Mouse (Mus musculus) gastrocnemius, postnatal 36 days (tissue): ENCODE data around the gene Stx7. TPM values are rescaled to one million over a fixed set of nuclear protein-coding genes. Genes with fewer than 3 reads are reported as not detected.

Source experiments
- DNase-seq, 2 experiments: peaks; one replicate each; pipeline ENCODE4 v3.0.0; 2022
- intact Hi-C: fragments of 180-260 bp; cut with DNase I; formaldehyde crosslinking; loops from one replicate; pipeline ENCODE4 v1.15.1; 2025
- total RNA-seq, 2 experiments: library from RNA; stranded (reverse); gene quantifications; 2 replicates each; pipeline ENCODE4 v1.2.3; 2021

The Stx7 gene
- total RNA-seq, 2 experiments from 2014 or later = 21.5 to 24.3 TPM

DNA sequence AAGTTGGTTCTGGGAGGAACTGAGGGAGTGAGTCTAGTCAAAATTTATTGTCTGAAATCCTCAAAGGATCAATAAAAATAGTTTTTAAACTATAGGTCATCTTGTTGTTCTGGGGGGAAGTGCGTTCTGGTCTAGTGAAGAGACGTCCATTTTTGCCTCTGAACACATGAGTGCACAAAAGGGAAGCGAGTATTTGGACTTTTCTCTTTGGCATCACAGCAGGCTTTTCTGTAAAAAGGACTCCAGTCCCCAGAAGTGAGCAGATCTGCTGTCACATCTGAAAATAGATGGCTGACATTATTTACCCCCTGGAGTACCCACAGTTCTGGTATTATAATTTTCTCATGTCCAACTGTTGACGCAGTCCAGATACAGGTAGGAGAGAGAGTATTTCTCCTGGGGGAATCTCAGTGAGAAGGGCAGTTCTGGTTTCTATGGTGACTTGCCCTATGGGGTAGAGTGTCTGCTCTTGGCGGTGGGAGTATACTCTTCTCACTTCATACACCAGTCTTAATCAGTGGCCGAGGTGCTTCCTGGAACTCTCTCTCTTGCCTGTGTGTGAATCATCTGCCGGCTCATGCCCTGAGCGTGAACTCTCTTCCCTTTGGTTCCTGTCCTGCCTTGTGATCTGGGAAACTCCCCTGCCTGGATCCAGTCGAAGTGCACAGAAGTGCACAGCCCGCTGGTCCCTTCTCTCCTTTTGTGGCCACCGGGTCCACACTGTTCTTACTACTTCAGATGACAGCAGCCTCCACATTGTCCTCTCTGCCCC is 15.2 kb downstream of the Stx7 start:
- DNase-seq = no peak
- intact Hi-C loops = no loop called here

DNA sequence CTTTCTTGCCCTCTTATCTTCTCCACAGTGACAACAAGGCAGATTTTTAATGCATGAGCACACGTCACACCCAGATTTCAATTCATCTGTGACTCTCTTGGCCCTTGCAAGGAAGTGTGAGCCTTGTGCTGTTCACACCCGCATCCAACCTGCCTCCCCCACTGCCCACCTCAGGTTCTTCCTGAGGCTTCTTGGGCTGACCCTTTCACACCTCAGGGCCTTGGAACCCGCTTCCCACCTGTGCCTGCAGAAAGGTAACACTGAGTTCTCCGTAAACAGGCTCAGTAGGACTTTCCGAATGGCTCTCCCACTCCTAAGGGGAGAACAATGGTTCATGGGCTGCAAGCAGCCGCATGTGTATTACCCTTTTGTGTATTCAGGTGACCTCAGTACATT is 15.8 kb downstream of the Stx7 start:
- intact Hi-C loops = no loop called here
- no peak for DNase-seq

DNA sequence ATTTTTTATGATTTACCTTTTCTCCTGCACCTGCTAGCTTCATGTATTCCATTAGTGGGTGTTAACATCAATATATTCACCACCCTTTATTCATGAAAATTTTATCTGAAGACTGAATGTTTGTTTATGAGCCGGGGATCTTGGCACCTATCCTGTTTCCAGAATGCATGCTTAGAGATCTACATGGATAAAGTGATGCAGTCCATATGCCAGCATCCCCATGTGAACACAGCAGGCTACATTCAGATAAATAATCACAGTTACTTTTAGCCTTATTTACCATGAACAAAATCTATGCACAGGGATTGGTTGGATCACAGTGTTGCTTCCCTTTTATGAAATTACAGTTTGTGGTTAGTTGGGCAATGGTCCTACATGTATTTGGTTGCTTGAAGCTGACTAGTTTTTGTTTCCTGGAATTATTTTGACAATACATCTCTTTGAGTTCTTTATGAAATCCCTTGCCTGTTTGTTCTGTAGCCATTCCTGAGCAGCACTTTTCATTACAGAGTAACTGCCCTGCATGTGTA is 16.5 kb downstream of the Stx7 start:
- intact Hi-C loops = no loop called here
- DNase-seq = no peak

DNA sequence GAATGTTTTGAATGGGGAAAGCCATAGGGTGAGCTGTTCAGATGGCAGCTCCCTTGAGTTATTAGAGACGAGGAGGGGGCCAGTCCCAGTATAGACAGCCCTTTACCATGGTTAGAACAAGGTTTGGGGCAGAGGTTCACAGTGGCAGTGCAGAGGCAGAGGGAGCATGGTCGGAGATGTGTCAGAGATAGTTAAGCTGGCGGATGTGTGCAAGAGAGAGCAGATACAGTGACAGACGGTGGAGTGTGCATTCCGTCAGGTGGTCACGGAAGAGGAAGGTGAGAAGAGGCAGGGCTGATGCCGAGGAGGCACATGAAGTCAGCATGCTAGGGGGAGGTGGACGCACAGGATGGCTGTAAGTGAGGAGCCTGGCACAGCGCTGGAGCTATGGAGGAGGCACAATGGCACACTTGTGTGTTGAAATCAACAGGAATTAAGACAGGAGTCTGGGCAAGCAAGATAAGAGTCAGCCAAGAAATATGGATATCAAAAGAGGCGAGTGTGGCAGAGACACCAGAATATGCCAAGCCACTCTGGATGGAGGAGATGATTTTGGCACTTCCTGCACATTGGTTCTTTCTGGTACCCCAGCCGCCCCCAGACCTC is 19.0 kb downstream of the Stx7 start:
- intact Hi-C loops = no loop called here

DNA sequence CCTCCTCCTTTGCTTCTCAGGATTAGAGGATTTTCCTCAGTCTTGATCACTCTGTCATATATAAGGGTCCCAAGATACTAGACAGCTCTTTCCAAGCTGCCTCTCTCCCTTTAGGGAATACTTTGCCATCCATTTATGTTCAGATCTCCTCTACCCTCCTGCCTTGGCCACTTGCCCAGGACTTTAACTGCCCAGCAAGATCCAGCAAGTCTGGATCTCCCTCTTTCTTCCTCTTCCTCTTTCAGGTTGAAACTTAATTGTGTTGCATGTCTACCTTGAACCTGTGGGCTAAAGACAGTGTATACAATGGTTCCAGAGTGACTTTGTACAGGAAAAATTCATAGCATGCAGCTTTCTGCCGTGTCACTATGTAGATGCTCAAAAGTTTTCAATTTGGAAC is 19.8 kb downstream of the Stx7 start:
- intact Hi-C loops = no loop called here
- DNase-seq = no peak

More for the DNA sequence above, 19.0 kb downstream of the Stx7 start:
- no peak for DNase-seq

DNA sequence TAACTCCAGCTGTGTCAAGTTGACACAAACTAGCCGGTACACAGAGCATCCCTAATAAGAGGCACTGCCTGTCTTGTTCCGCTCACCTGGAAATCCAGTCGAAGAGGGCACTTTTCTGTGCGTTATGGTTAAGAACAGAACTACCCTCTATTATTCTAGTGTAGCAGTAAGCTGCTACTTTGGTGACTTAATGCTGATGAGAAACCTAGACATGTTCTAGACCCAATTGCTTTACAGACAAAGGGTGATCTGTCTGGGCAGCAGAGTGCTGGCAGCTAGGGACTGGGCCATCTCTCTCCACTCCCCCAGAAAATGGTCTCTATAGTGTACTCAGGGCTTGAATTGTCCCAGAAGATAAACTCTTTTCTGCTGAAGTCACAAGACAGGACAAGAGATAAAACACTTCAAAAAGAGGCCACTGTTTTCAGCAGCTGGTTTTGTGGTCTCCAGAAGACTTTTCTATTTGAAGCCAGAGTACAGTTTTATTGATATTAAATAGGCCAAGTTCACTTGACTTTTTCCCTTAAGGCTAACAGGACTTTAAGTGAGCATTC is 22.9 kb downstream of the Stx7 start:
- DNase-seq = no peak
- intact Hi-C loops = no loop called here

DNA sequence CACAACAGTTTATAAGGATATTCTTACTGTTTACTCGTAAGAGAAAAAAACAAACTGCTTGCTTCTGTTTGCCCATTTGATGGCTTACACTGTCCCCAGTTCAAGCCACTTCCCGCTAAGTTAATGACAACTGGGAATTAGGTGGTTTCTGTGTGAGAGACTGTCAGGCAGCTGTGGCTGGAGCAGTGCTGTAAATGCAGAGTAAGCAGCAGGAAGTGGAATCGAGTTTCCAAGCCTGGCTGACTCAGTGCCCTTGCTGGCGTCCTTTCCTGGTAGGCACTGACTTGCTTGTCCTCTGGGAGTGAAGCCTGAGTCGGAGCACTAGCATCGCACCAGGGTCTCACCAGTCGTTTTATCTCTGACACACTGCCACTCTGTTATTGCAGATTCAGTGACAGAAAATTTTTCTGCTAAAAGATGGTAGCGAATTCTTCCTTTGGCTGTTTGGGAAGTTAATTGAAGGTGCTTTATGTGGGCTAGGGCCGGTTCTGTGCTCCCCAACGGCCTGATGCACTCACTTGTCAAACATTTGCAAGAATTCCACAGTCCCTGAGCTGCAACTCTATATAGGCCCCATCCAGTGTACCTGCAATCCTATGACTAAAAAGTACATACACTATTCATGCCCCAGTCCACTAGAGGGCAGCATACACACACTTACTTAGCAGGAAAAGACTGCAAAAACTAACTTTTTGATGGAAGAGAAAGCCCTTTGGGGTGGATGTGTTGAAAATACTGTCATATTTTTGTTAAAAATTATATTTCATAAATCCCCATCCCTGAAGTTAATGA is 24.3 kb downstream of the Stx7 start:
- peak; percentile 24 to 31 for DNase-seq

DNA sequence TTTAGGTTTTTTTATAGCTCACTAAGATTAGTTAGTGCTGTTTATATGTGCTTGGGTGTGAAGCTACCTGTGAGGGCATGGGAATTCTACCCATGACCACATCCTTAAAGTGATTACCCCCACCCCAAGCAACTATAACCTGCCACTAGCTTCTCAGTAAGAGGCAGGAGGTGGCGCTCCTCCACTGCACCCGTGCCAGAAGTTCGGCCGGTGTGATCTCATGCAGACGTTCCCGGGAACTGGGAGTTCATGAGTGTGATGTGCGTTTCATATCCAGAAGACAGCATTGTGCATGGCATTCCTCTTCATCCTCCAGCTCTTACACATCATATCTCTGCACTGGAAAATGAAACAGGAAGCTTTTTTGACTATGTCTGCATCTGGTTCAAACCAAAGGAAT is 41.3 kb downstream of the Stx7 start:
- intact Hi-C loops = no loop called here
- no peak for DNase-seq

More for the DNA sequence above, 24.3 kb downstream of the Stx7 start:
- intact Hi-C loops = loop anchor here (2.0 kb wide), 1 partner anchor 123 kb away; no protein-coding TSS in a partner anchor

DNA sequence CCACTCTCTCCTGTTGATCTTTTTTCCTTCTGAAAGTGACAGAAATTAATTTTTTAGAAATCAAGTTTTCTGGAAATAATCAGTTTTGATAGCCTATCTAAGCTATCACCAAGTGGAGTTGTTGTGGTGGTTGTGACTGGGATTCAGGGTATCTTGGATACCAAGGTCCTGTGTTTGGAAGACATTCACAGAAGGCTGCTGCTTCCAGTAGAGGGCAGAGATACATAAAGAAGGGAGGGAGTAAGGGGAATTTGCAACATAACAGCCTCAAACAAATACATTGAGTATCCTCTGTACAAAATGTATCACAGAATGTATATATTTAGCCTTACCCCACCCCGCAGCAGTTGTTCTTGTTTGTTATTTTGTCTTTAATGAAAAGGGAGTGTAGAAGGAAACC is 42.9 kb downstream of the Stx7 start:
- no peak for DNase-seq
- intact Hi-C loops = no loop called here

DNA sequence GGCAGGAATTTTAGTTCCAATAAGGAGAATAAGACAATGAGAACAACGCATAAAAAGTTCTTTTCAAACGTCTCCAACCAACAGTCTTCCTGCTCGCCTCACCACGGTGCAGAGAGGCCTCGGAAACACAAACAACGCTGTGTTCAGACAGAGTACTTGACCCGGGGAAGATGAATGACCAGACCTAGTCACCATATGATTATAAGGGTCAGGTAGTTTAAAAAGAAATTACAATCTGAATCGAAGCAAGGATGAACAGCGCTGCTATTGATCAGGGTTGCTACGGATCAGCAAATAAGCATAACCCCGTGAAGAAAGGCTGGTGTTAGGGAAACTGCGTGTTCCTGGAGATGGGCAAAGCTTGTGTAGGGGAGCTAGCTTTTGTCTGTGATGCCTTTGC is 50.2 kb downstream of the Stx7 start:
- intact Hi-C loops = no loop called here
- DNase-seq = no peak

DNA sequence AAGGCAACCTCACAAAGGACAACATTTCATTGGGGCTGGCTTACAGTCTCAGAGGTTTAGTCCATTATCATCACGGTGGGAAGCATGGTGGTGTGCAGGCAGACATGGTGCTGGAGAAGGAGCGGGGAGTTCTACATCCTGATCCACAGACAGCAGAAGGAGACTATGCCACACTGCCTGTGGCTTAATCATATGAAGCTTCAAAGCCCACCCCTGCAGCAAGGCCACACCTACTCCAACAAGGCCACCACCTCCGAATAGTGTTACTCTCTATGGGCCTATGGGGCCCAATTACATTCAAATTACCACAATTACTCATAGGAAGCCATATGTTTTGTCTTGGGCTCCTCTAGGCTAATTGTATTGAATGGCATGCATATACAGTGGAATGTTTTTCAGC is 51.0 kb downstream of the Stx7 start:
- DNase-seq = no peak
- intact Hi-C loops = no loop called here

DNA sequence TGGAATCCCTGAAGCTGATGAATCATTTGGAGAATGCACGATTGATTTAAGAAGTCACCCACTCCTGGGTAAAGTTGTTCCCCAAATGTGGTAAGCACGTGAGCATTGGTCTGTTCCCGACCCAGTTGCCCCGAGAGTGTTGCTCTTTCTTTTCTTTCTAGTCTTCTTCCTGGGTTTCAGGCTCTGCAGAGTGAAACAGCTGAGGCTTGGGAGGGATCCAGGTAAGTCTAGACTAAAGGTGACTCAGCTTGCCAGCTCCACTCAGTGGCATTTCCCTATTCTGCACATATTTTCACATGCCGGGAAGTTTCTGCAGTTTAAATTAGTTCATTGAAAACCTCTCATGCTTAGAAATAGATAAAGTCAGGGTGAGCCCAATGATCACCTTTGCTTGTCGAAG is 61.0 kb downstream of the Stx7 start:
- intact Hi-C loops = no loop called here
- DNase-seq = no peak

DNA sequence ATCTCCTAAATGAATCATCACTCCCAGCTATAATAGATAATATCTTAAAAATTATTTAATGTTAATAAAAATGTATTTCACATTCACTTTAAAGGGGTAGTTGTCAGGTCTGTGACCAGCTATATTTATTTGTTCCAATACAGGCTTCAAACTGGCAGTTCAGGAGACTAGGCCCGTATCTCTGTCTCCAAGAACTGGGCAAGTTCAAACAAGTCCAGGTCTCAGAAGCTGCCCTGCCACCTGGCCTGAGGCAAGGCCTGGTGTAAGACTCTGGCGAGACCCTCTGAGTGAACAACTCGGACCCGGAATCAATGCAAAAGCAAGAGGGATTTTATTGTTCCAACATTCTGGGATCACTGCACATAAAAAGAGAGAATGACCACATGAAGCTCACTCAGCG is 64.2 kb downstream of the Stx7 start:
- intact Hi-C loops = no loop called here
- DNase-seq = no peak

DNA sequence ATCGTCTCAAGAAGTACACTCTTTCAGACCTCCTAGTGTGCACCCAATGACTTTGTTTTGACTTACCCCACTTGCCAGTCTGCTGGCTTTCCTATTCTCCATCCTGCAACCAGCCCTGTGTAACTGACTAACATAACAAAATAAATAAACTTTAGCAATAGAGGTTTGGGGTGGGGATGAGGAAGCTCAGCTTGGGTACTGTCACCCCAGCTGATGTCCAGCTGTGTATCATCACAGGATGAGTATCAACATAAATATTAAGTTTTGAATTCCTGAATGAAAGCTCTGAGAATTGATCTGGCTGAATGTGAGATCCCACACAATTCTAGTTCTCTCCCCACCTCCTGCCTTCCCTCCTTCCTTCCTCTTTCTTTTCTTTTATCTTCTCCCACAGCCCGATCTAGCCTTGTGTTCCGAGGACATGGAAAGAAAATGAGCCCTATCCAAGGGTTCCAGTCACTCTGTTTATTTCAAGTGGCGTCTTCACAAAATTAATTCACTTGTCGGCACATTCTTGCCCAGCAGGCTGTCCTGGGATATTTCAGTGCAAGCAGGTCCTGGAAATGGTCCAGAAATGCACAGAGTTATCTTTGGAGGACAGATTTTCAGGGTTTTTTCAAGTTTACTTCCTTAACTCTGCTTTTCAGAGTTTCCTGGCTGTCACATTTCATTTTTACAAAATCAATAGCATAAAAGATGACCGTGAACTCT is 68.6 kb downstream of the Stx7 start:
- DNase-seq = no peak
- intact Hi-C loops = no loop called here

DNA sequence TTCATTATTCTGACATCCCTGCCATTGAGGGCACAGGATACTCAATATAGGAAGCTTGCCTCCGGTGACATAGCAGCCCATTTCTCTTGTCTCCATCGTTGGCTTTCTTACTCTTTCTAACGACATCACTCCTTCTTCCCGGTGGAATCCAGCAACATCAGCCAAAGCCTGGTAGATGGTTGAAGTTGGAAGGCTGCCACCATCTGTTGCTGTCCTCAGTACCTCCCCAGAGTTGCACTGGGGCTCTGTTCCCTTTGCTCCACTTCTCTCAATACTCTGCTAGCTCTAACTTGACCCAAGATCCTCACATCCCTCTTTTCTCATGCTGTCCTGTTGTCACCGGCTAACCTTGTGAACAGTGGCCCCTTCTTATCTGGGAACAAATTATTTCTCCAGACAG is 71.8 kb downstream of the Stx7 start:
- intact Hi-C loops = no loop called here
- no peak for DNase-seq

DNA sequence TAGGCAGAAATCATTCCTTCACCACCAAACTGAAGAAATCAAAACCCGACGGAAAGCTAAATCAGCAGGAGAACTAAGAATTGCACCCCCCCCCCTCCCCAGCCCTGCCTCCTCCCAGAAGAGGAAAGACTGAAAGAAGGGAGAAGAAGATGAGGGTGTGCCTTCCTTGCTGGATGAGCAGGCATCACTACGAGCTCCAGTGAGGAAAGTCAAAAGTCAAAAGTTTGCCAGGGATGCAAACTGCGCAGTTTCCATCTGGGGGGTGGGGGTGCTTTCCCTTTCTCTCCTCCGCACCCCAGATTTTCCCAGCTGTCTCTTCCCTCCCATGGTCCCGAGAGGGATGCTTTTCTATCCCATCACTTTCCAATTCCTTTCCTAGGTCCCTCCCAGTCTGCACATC is 73.8 kb downstream of the Stx7 start:
- intact Hi-C loops = no loop called here
- no peak for DNase-seq

DNA sequence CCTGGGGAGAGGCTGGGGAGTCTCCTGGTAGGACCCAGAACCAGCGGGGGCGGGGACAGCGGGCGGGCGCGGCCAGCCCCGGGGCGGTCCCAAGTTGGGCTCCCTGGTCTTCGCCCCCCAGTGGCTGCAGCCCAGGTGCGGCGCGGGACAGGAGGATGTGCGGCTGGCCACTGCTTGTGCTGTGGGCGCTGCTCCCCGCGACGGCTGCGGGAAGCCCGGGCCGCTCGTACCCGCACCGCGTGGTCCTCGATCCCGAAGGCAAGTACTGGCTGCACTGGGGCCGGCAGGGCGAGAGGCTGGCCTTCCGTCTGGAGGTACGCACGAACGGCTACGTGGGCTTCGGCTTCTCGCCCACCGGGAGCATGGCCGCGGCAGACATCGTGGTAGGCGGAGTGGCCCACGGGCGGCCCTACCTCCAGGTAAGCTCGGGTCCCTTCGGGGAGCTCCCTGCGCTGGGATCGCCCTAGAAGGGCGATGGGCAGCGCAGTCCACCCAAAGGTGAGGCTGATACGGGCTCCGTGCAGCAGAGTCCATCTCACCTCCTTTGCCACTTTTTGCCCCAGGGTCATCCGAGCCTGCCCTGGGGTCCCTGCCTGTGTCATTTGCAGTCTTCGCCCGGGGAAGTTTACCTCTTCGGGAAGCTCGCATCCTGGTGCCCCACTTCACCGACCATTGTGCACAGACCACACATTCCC is 74.5 kb downstream of the Stx7 start, which contains the start of gene Moxd1:
Gene Moxd1 (plus strand): TSS at position 69 of the 695 bp plus-strand sequence.
- intact Hi-C loops = no loop called here
- no peak for DNase-seq

DNA sequence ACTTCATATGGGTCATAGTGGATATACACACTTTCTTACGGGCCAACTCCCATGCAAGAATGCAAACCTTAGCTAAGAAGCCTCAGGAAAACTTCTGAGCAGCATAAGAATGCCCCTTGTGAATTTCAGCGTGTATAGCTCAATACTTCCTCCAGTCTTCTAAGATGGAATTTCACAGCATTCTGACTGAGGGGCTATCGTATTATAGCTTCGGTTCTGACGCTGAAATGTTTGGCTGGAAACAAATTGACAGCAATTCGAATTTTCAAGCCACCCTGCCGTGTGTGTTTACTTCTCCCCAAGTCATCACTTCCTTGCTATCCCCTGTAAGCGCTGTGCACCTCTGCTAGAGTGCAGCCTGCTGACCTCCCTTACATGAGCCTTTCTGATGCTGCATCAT is 75.5 kb downstream of the Stx7 start:
- intact Hi-C loops = no loop called here
- DNase-seq = no peak

DNA sequence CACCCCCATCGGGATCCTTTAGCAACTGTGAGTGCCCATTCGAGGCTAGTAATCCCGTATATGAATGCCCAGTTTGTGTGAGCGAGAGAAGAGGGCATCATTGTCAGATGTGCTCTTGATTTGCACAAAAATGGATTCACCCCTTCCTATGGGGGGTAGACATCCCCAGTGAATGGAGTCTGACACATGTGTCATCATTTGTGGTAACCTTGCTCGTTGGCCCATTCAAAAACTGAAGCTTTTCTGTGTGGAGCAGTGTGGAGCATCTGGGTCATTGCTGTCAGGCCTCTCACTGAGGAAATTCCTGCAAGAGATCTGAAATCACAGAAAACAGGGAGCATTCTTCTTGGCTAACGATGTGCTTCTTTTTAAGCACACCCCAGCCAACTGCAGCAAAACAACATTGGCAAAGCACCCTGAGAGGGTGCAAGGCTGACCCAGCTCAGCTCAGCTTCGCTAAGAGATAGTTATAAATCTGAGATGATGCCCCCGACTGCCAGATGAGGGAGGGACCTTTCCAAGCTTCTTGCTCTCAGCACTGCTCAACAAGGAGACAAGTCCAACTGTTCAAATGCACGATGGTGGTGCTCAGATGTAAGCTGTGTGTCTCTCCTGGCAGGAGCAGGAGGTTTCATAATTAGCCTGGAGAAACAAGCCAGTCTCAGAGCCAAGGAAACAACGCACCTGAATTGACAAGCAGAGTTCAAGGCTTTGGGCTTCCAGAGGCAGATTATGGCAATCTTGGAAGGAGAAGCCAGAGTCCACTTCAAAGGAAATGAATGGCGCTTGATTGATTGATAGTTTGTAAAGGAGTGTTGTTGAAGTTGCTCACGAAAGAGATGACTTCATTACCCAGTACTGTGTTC is 79.4 kb downstream of the Stx7 start:
- no peak for DNase-seq
- intact Hi-C loops = no loop called here
